Mouse (Mus musculus): ENCODE data around the gene Iars2. TPM values are rescaled to one million over a fixed set of nuclear protein-coding genes. Genes with fewer than 3 reads are reported as not detected.

Gene Iars2
- 11.6 and 13.2 TPM in 2 replicates for polyA plus RNA-seq (2012; rRNA removed)

GRCm38 (mm10) chr1:185328721-185329610, at the start of gene Iars2:
TSS of gene Iars2 (minus strand) at chr1:185329396.
- Histone ChIP-seq H3K4me3 (ENCODE audit: extremely low read depth, insufficient read depth, insufficient read length) (peak within 1 kb of the TSS; percentile 89), H3K4me1 (ENCODE audit: control insufficient read depth, insufficient read depth, insufficient read length) (no peaks in the 10 kb centered on the region), H3K27me3 (ENCODE audit: control insufficient read depth, insufficient read depth, low read length) (no peaks in the 10 kb centered on the region), H3K27ac (ENCODE audit: insufficient read depth, low read length) (peak within 1 kb of the TSS; percentile 86), H3K36me3 (ENCODE audit: control insufficient read depth, insufficient read depth, low read length) (peaks cover 10% of the 10 kb centered on the region)
- TF ChIP-seq CTCF (IDR thresholded peaks at IDR 0.05; ENCODE audit: extremely low read depth, insufficient read depth, insufficient read length, insufficient replicate concordance) (no peak), POLR2A (IDR thresholded peaks at IDR 0.05; ENCODE audit: low read depth, low read length) (peak; percentile 41; the same call in 1 of the 2 replicates)
- DNase-seq (ENCODE audit: low read depth in 1 of 2, low spot score in 2 of 2) = peak; percentile 63 to 91
- under 1% methylated on average over 64 of the region's 76 CpGs for WGBS

GRCm38 (mm10) chr1:185377429-185377828, 48.2 kb upstream of the Iars2 start:
- Histone ChIP-seq H3K27me3 (ENCODE audit: control insufficient read depth, insufficient read depth, low read length) (no peaks in the 10 kb centered on the region), H3K4me3 (ENCODE audit: extremely low read depth, insufficient read depth, insufficient read length) (no peak overlapping the region), H3K27ac (ENCODE audit: insufficient read depth, low read length) (no peak overlapping the region), H3K36me3 (ENCODE audit: control insufficient read depth, insufficient read depth, low read length) (peaks cover 41% of the 10 kb centered on the region), H3K4me1 (ENCODE audit: control insufficient read depth, insufficient read depth, insufficient read length) (no peaks in the 10 kb centered on the region)
- no peak for DNase-seq (ENCODE audit: low read depth in 1 of 2, low spot score in 2 of 2)
- WGBS = 90% methylated on average over 2 of the region's 2 CpGs
- TF ChIP-seq CTCF (IDR thresholded peaks at IDR 0.05; ENCODE audit: extremely low read depth, insufficient read depth, insufficient read length, insufficient replicate concordance) = no peak

GRCm38 (mm10) chr1:185376390-185376789, 47.2 kb upstream of the Iars2 start:
- no peaks in the 10 kb centered on the region for H3K4me1 ChIP-seq (ENCODE audit: control insufficient read depth, insufficient read depth, insufficient read length)
- H3K4me3 ChIP-seq (ENCODE audit: extremely low read depth, insufficient read depth, insufficient read length) = no peak overlapping the region
- no peak for DNase-seq (ENCODE audit: low read depth in 1 of 2, low spot score in 2 of 2)
- H3K36me3 ChIP-seq (ENCODE audit: control insufficient read depth, insufficient read depth, low read length) = peaks cover 39% of the 10 kb centered on the region
- H3K27ac ChIP-seq (ENCODE audit: insufficient read depth, low read length) = no peak overlapping the region
- no peaks in the 10 kb centered on the region for H3K27me3 ChIP-seq (ENCODE audit: control insufficient read depth, insufficient read depth, low read length)
- no peak for TF ChIP-seq CTCF (IDR thresholded peaks at IDR 0.05; ENCODE audit: extremely low read depth, insufficient read depth, insufficient read length, insufficient replicate concordance)
- no peak for TF ChIP-seq POLR2A (IDR thresholded peaks at IDR 0.05; ENCODE audit: low read depth, low read length)

- H3K36me3 ChIP-seq (ENCODE audit: control insufficient read depth, insufficient read depth, low read length) = peaks cover 21% of the 10 kb centered on the region
- no peaks in the 10 kb centered on the region for H3K27me3 ChIP-seq (ENCODE audit: control insufficient read depth, insufficient read depth, low read length)
- H3K27ac ChIP-seq (ENCODE audit: insufficient read depth, low read length) = no peak overlapping the region
- DNase-seq (ENCODE audit: low read depth in 1 of 2, low spot score in 2 of 2) = no peak
- no peaks in the 10 kb centered on the region for H3K4me1 ChIP-seq (ENCODE audit: control insufficient read depth, insufficient read depth, insufficient read length)
- no peak overlapping the region for H3K4me3 ChIP-seq (ENCODE audit: extremely low read depth, insufficient read depth, insufficient read length)
- WGBS = 97% methylated on average over 6 of the region's 6 CpGs
- TF ChIP-seq POLR2A (IDR thresholded peaks at IDR 0.05; ENCODE audit: low read depth, low read length) (no peak), CTCF (IDR thresholded peaks at IDR 0.05; ENCODE audit: extremely low read depth, insufficient read depth, insufficient read length, insufficient replicate concordance) (no peak)
Observed at GRCm38 (mm10) chr1:185369979-185370378, 40.8 kb upstream of the Iars2 start.

- Histone ChIP-seq H3K4me3 (ENCODE audit: extremely low read depth, insufficient read depth, insufficient read length) (no peak overlapping the region), H3K27me3 (ENCODE audit: control insufficient read depth, insufficient read depth, low read length) (no peaks in the 10 kb centered on the region), H3K27ac (ENCODE audit: insufficient read depth, low read length) (no peak overlapping the region), H3K36me3 (ENCODE audit: control insufficient read depth, insufficient read depth, low read length) (peaks cover 11% of the 10 kb centered on the region), H3K4me1 (ENCODE audit: control insufficient read depth, insufficient read depth, insufficient read length) (no peaks in the 10 kb centered on the region)
- no peak for DNase-seq (ENCODE audit: low read depth in 1 of 2, low spot score in 2 of 2)
- TF ChIP-seq CTCF (IDR thresholded peaks at IDR 0.05; ENCODE audit: extremely low read depth, insufficient read depth, insufficient read length, insufficient replicate concordance) (no peak), POLR2A (IDR thresholded peaks at IDR 0.05; ENCODE audit: low read depth, low read length) (no peak)
- WGBS = 84% methylated on average over 6 of the region's 6 CpGs
Observed at GRCm38 (mm10) chr1:185367383-185367782, 38.2 kb upstream of the Iars2 start.

GRCm38 (mm10) chr1:185364183-185364540, 35.0 kb upstream of the Iars2 start:
- H3K36me3 ChIP-seq (ENCODE audit: control insufficient read depth, insufficient read depth, low read length) = peaks cover 1% of the 10 kb centered on the region; the same call in 1 of the 2 replicates
- H3K27ac ChIP-seq (ENCODE audit: insufficient read depth, low read length) = no peak overlapping the region
- 56% methylated on average over 6 of the region's 6 CpGs for WGBS
- no peaks in the 10 kb centered on the region for H3K27me3 ChIP-seq (ENCODE audit: control insufficient read depth, insufficient read depth, low read length)
- H3K4me3 ChIP-seq (ENCODE audit: extremely low read depth, insufficient read depth, insufficient read length) = no peak overlapping the region
- no peak for TF ChIP-seq CTCF (IDR thresholded peaks at IDR 0.05; ENCODE audit: extremely low read depth, insufficient read depth, insufficient read length, insufficient replicate concordance)
- TF ChIP-seq POLR2A (IDR thresholded peaks at IDR 0.05; ENCODE audit: low read depth, low read length) = no peak
- no peaks in the 10 kb centered on the region for H3K4me1 ChIP-seq (ENCODE audit: control insufficient read depth, insufficient read depth, insufficient read length)
- no peak for DNase-seq (ENCODE audit: low read depth in 1 of 2, low spot score in 2 of 2)
